Comparison of ENCODE assay signal across 8 mouse cellular contexts in genomic region chr7:81828681-81829378, GRCm38 (mm10). TPM values are rescaled to one million over a fixed set of nuclear protein-coding genes. Genes with fewer than 3 reads are reported as not detected.
DNase-seq lines count a peak whose midpoint lies in the region; ATAC-seq lines count a peak whose summit lies in the region.

No protein-coding gene starts in this region.

- H3K9me3 ChIP-seq in hindbrain, embryonic 12.5 days (replicated peaks), result no peaks in the 10 kb centered on the region
- H3K9me3 ChIP-seq in megakaryocyte, embryonic 14.5 days, result no peaks in the 10 kb centered on the region

- no peaks in the 10 kb centered on the region for H3K36me3 ChIP-seq in hindbrain, embryonic 12.5 days
- peaks cover 8% of the 10 kb centered on the region for H3K36me3 ChIP-seq in megakaryocyte, embryonic 14.5 days (replicated peaks; ENCODE audit: low read length)

- peak overlapping the region; percentile 76 for H3K4me2 ChIP-seq in hindbrain, embryonic 12.5 days (replicated peaks)

- H3K9ac ChIP-seq in hindbrain, embryonic 12.5 days, result peak overlapping the region; percentile 88

- under 1% methylated on average over 61 of the region's 91 CpGs for WGBS in hindbrain, embryonic 12.5 days

- peak overlapping the region; percentile 88 for H3K4me3 ChIP-seq in hindbrain, embryonic 12.5 days
- H3K4me3 ChIP-seq in megakaryocyte, embryonic 14.5 days (replicated peaks), result peak overlapping the region; percentile 97

- DNase-seq in T-cell, adult 2 months (ENCODE audit: low spot score), result peak; percentile 45
- peak; percentile 48 for DNase-seq in cerebellum, adult 9-10 months
- DNase-seq in frontal cortex, postnatal 10 days (ENCODE audit: low spot score in 2 of 2), result peak; percentile 35 to 58
- peak; percentile 39 to 44 for DNase-seq in left cerebral cortex, adult 8-10 months (ENCODE audit: low spot score in 2 of 2)
- DNase-seq in right cerebral cortex, adult 18-20 months, result peak; percentile 51
- peak; percentile 65 for DNase-seq in yolk sac, embryonic 10.5 days (ENCODE audit: low spot score)

- no peaks in the 10 kb centered on the region for H3K27me3 ChIP-seq in hindbrain, embryonic 12.5 days
- H3K27me3 ChIP-seq in megakaryocyte, embryonic 14.5 days (replicated peaks), result no peaks in the 10 kb centered on the region

- ATAC-seq in hindbrain, embryonic 12.5 days (ENCODE audit: low FRiP score), result peak; percentile 79

- peak overlapping the region; percentile 99 for H3K27ac ChIP-seq in hindbrain, embryonic 12.5 days

- H3K4me1 ChIP-seq in hindbrain, embryonic 12.5 days, result peaks cover 41% of the 10 kb centered on the region
- H3K4me1 ChIP-seq in megakaryocyte, embryonic 14.5 days, result peaks cover 49% of the 10 kb centered on the region

RNA-seq across cellular contexts. Expression of gene Btbd1, which starts 0.4 kb away (rescaled TPM):
- polyA plus RNA-seq in hindbrain, embryonic 12.5 days (2016; fragmentation: Nextera tagmentation; extraction: Ambion mirVana), result 110 and 111 TPM in 2 replicates
- 100 to 1,000 TPM; 102 to 123 (median 113) TPM for total RNA-seq in left cerebral cortex, adult 8-10 months (2022)
- 5.8 and 7.3 TPM in 2 replicates for polyA plus RNA-seq in megakaryocyte, embryonic 14.5 days (2012; ENCODE audit: insufficient read depth, low replicate concordance)

RNA-seq across cellular contexts. Expression of gene Gm10160, which starts 26.8 kb away (rescaled TPM):
- polyA plus RNA-seq in hindbrain, embryonic 12.5 days (2016; fragmentation: Nextera tagmentation; extraction: Ambion mirVana), result not detected in 2 replicates
- not detected for total RNA-seq in left cerebral cortex, adult 8-10 months (2022)
- polyA plus RNA-seq in megakaryocyte, embryonic 14.5 days (2012; ENCODE audit: insufficient read depth, low replicate concordance), result not detected in 2 replicates

RNA-seq across cellular contexts. Expression of gene Tm6sf1, which starts 30.0 kb away (rescaled TPM):
- 13.0 and 13.5 TPM in 2 replicates for polyA plus RNA-seq in hindbrain, embryonic 12.5 days (2016; fragmentation: Nextera tagmentation; extraction: Ambion mirVana)
- 10 to 100 TPM; 22.3 to 28.4 (median 27.6) TPM for total RNA-seq in left cerebral cortex, adult 8-10 months (2022)
- polyA plus RNA-seq in megakaryocyte, embryonic 14.5 days (2012; ENCODE audit: insufficient read depth, low replicate concordance), result 4.9 and 15.9 TPM in 2 replicates

RNA-seq across cellular contexts. Expression of gene 3110040N11Rik, which starts 39.6 kb away (rescaled TPM):
- 43.2 and 44.6 TPM in 2 replicates for polyA plus RNA-seq in hindbrain, embryonic 12.5 days (2016; fragmentation: Nextera tagmentation; extraction: Ambion mirVana)
- 10 to 100 TPM; 24.6 to 32.7 (median 27.1) TPM for total RNA-seq in left cerebral cortex, adult 8-10 months (2022)
- 33.8 TPM in 1 of 2 replicates, not detected in the other for polyA plus RNA-seq in megakaryocyte, embryonic 14.5 days (2012; ENCODE audit: insufficient read depth, low replicate concordance)

Comparison
In these comparisons a context has a peak if more than half of its experiments do, and no peak if none do; other contexts are left out.
1. Peak in every context shown above with its lines: DNase-seq, ATAC-seq, H3K4me3 ChIP-seq and H3K27ac ChIP-seq.
2. RNA of gene Btbd1, which starts 0.4 kb away (polyA plus RNA-seq): 110 to 111 TPM in hindbrain, embryonic 12.5 days; 5.8 to 7.3 TPM in megakaryocyte, embryonic 14.5 days; every median in the first group is over 10 times any median in the second.